Mouse (Mus musculus) MEL-GATA-1-ER (cell line): Measurements from ENCODE around the gene Slc44a5.
"Not testable (repeated sequence)": the region's sequence is repeated elsewhere in the genome, so short reads cannot be mapped to it uniquely, and the experiment has no call there.

Experiments
- DNase-seq: peaks from one replicate; pipeline ENCODE4 v3.0.0-alpha.2; 2012; ENCODE audit warnings: low read depth; ENCODE audit errors: extremely low read depth

Gene Slc44a5

GRCm38 (mm10) chr3:153968549-153968948, 4.7 kb upstream of the Slc44a5 start:
- DNase-seq = peak; percentile 97

DNA sequence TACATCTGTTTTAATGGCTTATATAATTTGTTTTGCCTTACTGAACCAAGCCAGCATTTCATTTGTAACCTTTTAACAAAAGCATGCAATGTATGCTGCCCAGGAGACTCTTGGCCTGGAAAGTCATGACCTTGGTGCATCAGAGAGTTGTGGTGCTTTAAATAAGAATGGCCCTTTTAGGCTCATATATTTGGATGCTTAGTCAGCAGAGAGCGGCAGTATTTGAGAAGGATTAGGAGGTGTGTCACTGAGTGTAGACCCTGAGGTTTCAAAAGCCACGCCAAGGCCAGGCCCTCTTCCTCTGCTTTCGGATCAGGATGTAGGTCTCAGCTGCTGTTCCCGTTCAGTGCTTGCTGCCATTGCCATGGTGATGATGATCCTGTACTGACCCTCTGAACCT, 3.8 kb upstream of the Slc44a5 start:
- no peak for DNase-seq

DNA sequence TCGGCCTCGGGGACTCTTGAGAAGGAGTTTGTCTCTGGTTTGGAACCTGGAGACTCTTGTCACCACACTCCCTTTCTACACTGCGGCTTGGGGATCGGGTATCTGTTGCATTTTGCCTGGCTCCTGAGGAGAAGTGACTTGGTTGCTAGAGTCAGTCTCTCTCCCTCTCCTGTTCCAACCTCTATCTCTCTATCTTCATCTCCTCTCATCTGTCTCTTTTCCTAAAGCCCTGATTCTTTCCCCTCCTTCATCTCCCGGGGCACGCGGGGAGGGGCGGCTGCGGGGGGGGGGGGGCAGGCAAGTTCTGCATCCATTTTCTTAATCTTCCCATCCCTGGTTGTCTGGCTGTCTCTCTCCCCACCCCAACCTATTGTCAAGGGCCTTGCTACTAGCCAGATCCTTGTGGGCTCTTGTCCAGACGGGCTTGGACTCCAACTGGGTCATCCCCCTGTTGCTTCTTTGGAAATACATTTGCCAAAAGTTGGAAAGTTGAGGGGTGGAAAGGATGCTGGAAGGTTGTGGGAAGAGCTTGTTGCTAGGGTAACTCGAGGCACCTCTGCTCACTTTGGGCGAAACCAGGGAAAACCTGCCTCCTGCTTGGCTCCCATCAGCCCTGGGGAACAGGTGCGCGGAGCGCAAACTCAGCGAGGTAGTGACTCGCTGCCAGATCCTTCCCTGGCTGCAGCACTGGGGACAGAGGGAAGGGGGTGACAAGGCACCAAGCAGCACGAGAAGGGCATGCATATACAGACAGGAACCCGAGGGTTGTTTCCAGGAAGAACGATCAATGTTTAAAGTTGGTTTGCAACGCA, 919 bp downstream of the Slc44a5 start:
- no peak for DNase-seq

DNA sequence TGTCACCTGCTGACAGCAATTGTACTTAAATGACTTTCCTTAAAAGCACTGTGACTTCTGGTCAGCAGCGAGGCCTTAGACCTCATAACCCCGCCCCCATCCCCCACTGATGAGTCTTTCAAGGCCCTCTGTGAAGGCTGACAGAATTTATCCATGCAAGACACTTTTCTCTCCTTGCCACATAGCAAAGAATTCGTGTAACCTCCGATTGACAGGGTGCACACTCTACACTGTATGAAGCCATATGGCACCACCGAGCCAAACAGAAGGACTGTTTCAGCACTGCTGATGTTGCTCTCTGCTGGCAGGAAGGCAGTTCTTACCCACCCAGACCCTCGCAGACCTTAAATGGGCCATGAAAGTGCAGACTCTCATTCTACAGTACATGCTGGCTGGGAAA, 1.8 kb downstream of the Slc44a5 start:
- no peak for DNase-seq

GRCm38 (mm10) chr3:153975791-153976190, 2.6 kb downstream of the Slc44a5 start:
- DNase-seq = no peak

- no peak for DNase-seq
These were observed 7.4 kb downstream of the Slc44a5 start for GRCm38 (mm10) chr3:153980611-153981010.

- peak; percentile 49 for DNase-seq
These were observed 11.4 kb downstream of the Slc44a5 start for GRCm38 (mm10) chr3:153984428-153985340.

DNA sequence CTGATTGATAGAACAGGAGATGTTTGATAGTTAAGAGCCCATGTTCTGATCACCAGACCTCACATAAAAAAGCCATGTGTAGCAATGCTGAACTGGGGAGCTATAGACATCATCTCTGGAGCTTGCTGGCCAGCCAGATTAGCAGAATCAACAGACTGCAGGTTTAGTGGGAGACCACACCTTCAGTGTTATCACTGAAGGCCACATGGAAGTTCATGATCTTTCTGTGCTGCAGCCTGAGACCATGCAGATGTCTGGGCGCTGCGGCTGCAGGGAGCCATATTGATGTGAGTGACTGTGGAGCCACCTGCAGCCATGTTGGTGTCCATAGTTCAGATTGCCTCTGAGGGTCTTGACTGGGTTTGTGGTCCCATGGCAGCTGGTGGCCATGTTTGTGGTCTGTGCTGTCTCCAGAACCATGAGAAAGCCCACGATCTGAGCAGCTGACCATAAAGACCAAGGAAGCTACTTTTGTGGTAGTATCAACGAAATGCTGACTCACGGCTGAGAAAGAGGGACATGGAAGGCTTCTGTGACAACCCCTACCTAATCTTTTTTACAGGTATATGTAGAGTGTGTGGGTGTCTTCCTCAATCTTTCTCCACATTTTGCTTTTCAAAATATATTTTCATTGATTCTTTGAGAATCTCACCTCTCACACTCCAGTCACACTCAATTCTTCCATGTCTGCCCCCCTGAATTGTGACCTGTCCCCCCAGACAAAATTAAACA, 26.7 kb downstream of the Slc44a5 start:
- DNase-seq = peak; percentile 6

DNA sequence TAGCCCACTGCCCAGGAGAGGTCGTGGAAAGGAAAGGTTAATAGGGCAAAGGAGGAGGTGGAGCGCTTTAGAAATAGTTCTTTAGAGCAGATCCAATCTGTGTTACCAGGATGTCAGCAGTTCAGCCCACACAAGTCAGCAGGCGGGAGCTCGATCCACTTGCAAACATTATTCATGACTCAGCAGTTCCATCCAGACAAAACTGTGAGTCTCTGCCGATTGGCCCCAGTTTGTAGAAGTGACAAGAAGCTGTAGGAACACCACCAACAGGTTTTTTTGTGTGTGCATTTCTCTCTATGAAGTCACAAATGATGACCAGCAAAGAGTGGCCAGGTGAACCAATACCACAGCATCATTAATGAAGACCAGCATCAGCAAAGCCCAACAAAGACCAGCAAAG, 28.1 kb downstream of the Slc44a5 start:
- no peak for DNase-seq

- DNase-seq = no peak
These were observed 73.6 kb downstream of the Slc44a5 start for GRCm38 (mm10) chr3:154046876-154047275.

GRCm38 (mm10) chr3:154053331-154053730, 80.1 kb downstream of the Slc44a5 start:
- no peak for DNase-seq

- DNase-seq = no peak
These were observed 84.2 kb downstream of the Slc44a5 start for GRCm38 (mm10) chr3:154057464-154057863.

DNA sequence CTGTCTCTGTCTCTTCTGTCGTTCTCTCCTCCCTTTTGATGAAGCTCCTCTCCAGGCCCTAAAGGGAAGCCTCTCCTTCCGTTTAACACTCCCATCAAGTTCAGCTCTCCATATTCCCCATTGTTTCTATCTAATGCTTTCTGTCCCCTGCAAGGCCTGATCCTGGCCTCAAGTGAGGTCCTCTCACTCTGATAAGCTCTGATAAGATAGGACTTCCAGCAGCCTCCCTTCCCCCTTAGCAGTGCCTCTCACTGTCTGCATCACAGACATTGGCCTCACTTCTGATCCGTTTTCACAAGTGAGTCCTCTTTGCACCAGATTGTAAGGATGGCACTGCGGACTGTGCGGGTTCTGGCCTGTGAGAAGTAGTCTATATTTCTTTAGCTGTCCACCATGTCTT, 85.0 kb downstream of the Slc44a5 start:
- DNase-seq = no peak

DNA sequence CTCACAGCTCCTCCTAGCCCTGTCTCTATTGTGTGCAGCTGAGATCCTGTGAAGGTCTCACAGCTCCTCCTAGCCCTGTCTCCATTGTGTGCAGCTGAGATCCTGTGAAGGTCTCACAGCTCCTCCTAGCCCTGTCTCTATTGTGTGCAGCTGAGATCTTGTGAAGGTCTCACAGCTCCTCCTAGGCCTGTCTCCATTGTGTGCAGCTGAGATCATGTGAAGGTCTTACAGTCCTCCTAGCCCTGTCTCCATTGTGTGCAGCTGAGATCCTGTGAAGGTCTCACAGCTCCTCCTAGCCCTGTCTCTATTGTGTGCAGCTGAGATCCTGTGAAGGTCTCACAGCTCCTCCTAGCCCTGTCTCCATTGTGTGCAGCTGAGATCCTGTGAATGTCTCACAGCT, 98.8 kb downstream of the Slc44a5 start:
- not testable (repeated sequence) for DNase-seq

- no peak for DNase-seq
These were observed 102.5 kb downstream of the Slc44a5 start for GRCm38 (mm10) chr3:154075749-154076148.

GRCm38 (mm10) chr3:154081687-154082086, 108.5 kb downstream of the Slc44a5 start:
- DNase-seq = no peak

DNA sequence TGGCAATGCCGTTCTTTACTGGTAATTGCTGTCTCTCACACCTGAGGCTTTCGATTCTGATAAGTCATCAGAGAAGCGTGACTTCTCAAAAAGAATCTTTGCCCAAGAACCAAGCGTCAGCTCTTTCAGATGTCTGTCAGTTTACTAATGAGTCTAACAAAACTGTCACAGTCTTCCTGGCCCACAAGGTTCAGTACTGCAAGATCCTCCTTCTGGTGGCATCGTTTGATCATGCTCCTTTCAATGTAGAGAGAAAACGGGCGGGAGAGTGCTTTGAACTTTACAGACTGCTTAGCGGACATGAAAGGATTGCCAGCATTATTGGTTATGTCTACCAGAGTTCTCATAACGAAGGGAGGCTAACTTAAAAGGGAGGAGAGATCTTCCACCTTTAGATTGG, 109.0 kb downstream of the Slc44a5 start:
- no peak for DNase-seq

- DNase-seq = no peak
These were observed 109.7 kb downstream of the Slc44a5 start for GRCm38 (mm10) chr3:154082961-154083360.

- no peak for DNase-seq
These were observed 116.8 kb downstream of the Slc44a5 start for GRCm38 (mm10) chr3:154089996-154090395.

DNA sequence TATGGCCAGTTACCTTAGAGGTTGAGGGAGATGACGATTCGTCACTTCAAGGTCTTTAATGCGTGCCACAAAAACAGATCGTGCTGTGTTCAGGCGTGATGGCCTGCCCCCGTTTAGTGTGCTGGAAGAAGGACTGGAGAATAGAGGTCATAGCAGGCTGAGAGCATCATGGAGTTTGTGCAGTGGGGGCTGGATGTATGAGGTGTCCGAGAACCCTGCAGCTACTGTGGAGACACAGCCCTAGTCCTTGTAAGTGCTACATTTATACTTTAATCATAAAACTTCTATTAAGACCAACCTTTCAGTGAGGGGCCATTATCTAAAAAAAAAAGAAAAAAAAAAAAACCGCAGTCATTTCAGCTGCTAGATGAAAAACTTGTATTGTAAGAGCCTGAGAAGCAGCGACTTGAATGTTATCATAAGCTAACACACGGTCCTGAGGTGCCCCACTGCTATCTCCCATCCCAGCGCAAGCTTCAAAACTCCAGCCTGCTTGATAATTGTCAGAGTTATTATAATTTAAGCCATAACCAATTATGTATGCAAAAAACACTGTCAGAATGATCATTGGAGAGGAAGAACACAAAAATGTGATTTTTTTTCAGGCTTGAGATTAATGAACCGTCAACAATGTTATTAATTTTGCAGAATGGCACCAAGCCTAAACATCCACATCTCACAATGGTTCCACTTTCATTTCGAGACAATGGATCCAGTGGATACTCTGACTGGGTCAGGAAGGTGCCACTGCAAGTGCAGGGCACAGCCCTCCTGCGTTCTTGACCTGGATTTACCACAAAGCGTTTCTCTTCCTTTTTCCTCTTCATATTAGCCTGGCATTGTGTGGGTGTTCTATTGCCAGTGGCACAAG, 118.5 kb downstream of the Slc44a5 start:
- peak; percentile 94 for DNase-seq

DNA sequence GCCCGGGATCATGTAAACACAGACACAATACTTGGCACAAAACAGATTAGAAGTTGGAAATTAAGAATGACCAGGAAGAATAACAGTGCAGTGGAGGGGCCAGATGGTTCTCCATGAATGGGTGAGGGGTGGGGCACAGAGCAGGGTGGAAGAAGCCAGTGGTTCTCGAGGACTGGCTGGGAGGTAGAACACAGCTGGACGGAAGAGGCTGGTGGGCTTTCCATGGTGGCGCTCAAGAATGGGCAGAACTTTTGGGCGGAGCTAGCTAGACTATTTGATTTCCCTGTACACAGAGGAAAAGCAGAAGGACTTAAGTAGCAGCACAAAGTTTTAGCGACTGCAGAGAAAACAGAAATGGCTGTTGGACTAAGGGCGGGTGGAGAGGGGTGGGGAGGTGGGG, 119.2 kb downstream of the Slc44a5 start:
- DNase-seq = peak; percentile 75
